Mouse (Mus musculus): ENCODE data around the gene Palm. TPM values are rescaled to one million over a fixed set of nuclear protein-coding genes. Genes with fewer than 3 reads are reported as not detected.

Gene Palm
- polyA plus RNA-seq, 1 experiment from 2014 or later = 140 TPM

GRCm38 (mm10) chr10:79846553-79846952 is 53.2 kb downstream of the Palm start:
- 73% methylated on average over 5 of the region's 5 CpGs for WGBS
- ATAC-seq (replicated peaks; ENCODE audit: low FRiP score) (no peak), DNase-seq (ENCODE audit: low spot score) (no peak)
- Histone ChIP-seq H3K9me3 (ENCODE audit: control insufficient read depth, low read length) (no peaks in the 10 kb centered on the region), H3K9ac (ENCODE audit: low read length) (no peak overlapping the region), H3K4me2 (ENCODE audit: low read depth, low read length, severe bottlenecking) (no peak overlapping the region), H3K4me3 (ENCODE audit: low read depth, low read length) (no peak overlapping the region), H3K27me3 (ENCODE audit: control insufficient read depth, insufficient read depth, low read length) (no peaks in the 10 kb centered on the region), H3K36me3 (ENCODE audit: control insufficient read depth, insufficient read depth, low read length) (no peaks in the 10 kb centered on the region), H3K27ac (ENCODE audit: low read depth, low read length) (no peak overlapping the region), H3K4me1 (replicated peaks; ENCODE audit: control insufficient read depth, insufficient read depth, low read length) (peaks cover under 1% of the 10 kb centered on the region)

GRCm38 (mm10) chr10:79849941-79850628 is 56.7 kb downstream of the Palm start:
- ATAC-seq (replicated peaks; ENCODE audit: low FRiP score) = no peak
- H3K4me3 ChIP-seq (ENCODE audit: low read depth, low read length) = no peak overlapping the region

GRCm38 (mm10) chr10:79851653-79852052 is 58.3 kb downstream of the Palm start:
- DNase-seq (ENCODE audit: low spot score) = no peak
- Histone ChIP-seq H3K27ac (ENCODE audit: low read depth, low read length) (peak overlapping the region; percentile 100; the same call in 1 of the 2 replicates), H3K9me3 (ENCODE audit: control insufficient read depth, low read length) (no peaks in the 10 kb centered on the region), H3K4me3 (ENCODE audit: low read depth, low read length) (no peak overlapping the region), H3K9ac (ENCODE audit: low read length) (peak overlapping the region; percentile 83), H3K4me1 (replicated peaks; ENCODE audit: control insufficient read depth, insufficient read depth, low read length) (peaks cover 22% of the 10 kb centered on the region), H3K27me3 (ENCODE audit: control insufficient read depth, insufficient read depth, low read length) (no peaks in the 10 kb centered on the region), H3K4me2 (ENCODE audit: low read depth, low read length, severe bottlenecking) (peak overlapping the region; percentile 87; the same call in 1 of the 2 replicates), H3K36me3 (ENCODE audit: control insufficient read depth, insufficient read depth, low read length) (no peaks in the 10 kb centered on the region)
- WGBS = 92% methylated on average over 3 of the region's 3 CpGs
- ATAC-seq (replicated peaks; ENCODE audit: low FRiP score) = no peak

More at GRCm38 (mm10) chr10:79849941-79850628, 56.7 kb downstream of the Palm start:
- no peak overlapping the region for H3K27ac ChIP-seq (ENCODE audit: low read depth, low read length)
- 94% methylated on average over 8 of the region's 8 CpGs for WGBS
- no peak overlapping the region for H3K9ac ChIP-seq (ENCODE audit: low read length)
- DNase-seq (ENCODE audit: low spot score) = no peak
- H3K9me3 ChIP-seq (ENCODE audit: control insufficient read depth, low read length) = no peaks in the 10 kb centered on the region
- no peaks in the 10 kb centered on the region for H3K36me3 ChIP-seq (ENCODE audit: control insufficient read depth, insufficient read depth, low read length)
- no peak overlapping the region for H3K4me2 ChIP-seq (ENCODE audit: low read depth, low read length, severe bottlenecking)
- peaks cover 16% of the 10 kb centered on the region for H3K4me1 ChIP-seq (replicated peaks; ENCODE audit: control insufficient read depth, insufficient read depth, low read length)
- H3K27me3 ChIP-seq (ENCODE audit: control insufficient read depth, insufficient read depth, low read length) = no peaks in the 10 kb centered on the region

DNA sequence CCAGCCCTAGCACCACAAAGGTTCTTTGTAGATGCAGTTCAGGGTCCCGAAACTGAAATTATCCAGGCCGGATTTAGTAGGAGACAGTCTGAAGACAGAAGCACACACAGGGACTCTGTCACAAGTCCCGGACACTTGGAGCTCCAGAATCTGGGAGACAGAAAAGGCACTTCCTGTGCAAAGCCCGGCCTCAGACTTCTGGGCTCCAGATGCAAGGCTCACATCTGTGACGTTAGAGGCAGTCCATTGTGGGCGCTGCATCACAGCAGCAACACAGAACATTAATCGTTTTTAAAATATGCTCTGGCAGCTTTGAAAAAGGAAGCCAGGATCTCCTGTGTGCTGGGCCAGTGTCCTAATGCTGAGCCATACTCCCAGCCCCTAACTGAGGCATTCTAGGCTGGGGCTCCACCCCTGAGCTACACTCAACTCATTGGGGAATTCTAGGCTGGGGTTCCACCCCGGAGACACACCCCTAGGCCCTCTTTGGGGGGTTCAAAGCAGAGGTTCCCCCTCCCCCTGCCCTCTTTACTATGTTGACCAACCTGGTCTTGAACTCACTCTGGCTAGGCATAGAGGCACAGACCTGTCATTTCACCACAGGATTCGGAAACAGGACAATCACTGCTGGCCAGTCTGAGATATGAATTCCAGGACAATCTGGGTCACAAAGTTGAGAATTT is 58.9 kb downstream of the Palm start:
- WGBS = 74% methylated on average over 9 of the region's 9 CpGs
- no peaks in the 10 kb centered on the region; the same call in 1 of the 2 replicates for H3K36me3 ChIP-seq (ENCODE audit: control insufficient read depth, insufficient read depth, low read length)
- H3K9ac ChIP-seq (ENCODE audit: low read length) = peak overlapping the region; percentile 83
- peak overlapping the region; percentile 87 for H3K4me2 ChIP-seq (ENCODE audit: low read depth, low read length, severe bottlenecking)
- H3K4me1 ChIP-seq (replicated peaks; ENCODE audit: control insufficient read depth, insufficient read depth, low read length) = peaks cover 28% of the 10 kb centered on the region
- peak overlapping the region; percentile 100 for H3K27ac ChIP-seq (ENCODE audit: low read depth, low read length)
- H3K9me3 ChIP-seq (ENCODE audit: control insufficient read depth, low read length) = no peaks in the 10 kb centered on the region
- peak overlapping the region; percentile 98; the same call in 1 of the 2 replicates for H3K4me3 ChIP-seq (ENCODE audit: low read depth, low read length)
- H3K27me3 ChIP-seq (ENCODE audit: control insufficient read depth, insufficient read depth, low read length) = no peaks in the 10 kb centered on the region
- DNase-seq (ENCODE audit: low spot score) (no peak), ATAC-seq (replicated peaks; ENCODE audit: low FRiP score) (no peak)

- Histone ChIP-seq H3K27ac (ENCODE audit: low read depth, low read length) (peak overlapping the region; percentile 100), H3K36me3 (ENCODE audit: control insufficient read depth, insufficient read depth, low read length) (no peaks in the 10 kb centered on the region; the same call in 1 of the 2 replicates), H3K4me3 (ENCODE audit: low read depth, low read length) (peak overlapping the region; percentile 98), H3K4me2 (ENCODE audit: low read depth, low read length, severe bottlenecking) (peak overlapping the region; percentile 87), H3K27me3 (ENCODE audit: control insufficient read depth, insufficient read depth, low read length) (no peaks in the 10 kb centered on the region), H3K9me3 (ENCODE audit: control insufficient read depth, low read length) (no peaks in the 10 kb centered on the region), H3K4me1 (replicated peaks; ENCODE audit: control insufficient read depth, insufficient read depth, low read length) (peaks cover 34% of the 10 kb centered on the region), H3K9ac (ENCODE audit: low read length) (peak overlapping the region; percentile 83)
- ATAC-seq (replicated peaks; ENCODE audit: low FRiP score) (no peak), DNase-seq (ENCODE audit: low spot score) (no peak)
- WGBS = 30% methylated on average over 8 of the region's 8 CpGs
Observed at GRCm38 (mm10) chr10:79852827-79853226, 59.5 kb downstream of the Palm start.

DNA sequence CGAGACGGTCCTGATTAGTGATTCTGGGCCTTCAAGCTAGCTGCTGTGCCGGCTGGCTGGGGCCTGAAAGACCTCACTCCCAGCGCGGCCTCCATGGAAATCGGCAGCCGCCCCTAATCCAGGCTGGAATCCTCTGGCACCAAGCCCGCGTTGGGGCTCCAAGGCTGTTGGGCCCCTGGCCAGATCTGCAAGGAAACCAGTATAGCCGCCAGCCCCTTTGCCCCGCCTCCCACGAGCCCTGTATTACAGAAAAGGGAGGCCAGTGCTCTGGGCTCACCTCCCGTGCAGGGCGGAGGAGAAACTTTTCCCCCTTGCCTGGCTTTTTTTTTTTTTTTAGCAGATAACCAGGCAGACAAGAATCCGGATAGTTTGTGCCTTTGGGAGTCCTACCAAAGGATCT is 60.0 kb downstream of the Palm start:
- Histone ChIP-seq H3K36me3 (ENCODE audit: control insufficient read depth, insufficient read depth, low read length) (no peaks in the 10 kb centered on the region; the same call in 1 of the 2 replicates), H3K9ac (ENCODE audit: low read length) (peak overlapping the region; percentile 83), H3K9me3 (ENCODE audit: control insufficient read depth, low read length) (no peaks in the 10 kb centered on the region), H3K27me3 (ENCODE audit: control insufficient read depth, insufficient read depth, low read length) (no peaks in the 10 kb centered on the region), H3K27ac (ENCODE audit: low read depth, low read length) (peak overlapping the region; percentile 100), H3K4me3 (ENCODE audit: low read depth, low read length) (peak overlapping the region; percentile 98), H3K4me1 (replicated peaks; ENCODE audit: control insufficient read depth, insufficient read depth, low read length) (peaks cover 39% of the 10 kb centered on the region), H3K4me2 (ENCODE audit: low read depth, low read length, severe bottlenecking) (peak overlapping the region; percentile 87)
- 1% methylated on average over 15 of the region's 15 CpGs for WGBS
- peak; percentile 92 for DNase-seq (ENCODE audit: low spot score)
- peak; percentile 34 for ATAC-seq (replicated peaks; ENCODE audit: low FRiP score)

DNA sequence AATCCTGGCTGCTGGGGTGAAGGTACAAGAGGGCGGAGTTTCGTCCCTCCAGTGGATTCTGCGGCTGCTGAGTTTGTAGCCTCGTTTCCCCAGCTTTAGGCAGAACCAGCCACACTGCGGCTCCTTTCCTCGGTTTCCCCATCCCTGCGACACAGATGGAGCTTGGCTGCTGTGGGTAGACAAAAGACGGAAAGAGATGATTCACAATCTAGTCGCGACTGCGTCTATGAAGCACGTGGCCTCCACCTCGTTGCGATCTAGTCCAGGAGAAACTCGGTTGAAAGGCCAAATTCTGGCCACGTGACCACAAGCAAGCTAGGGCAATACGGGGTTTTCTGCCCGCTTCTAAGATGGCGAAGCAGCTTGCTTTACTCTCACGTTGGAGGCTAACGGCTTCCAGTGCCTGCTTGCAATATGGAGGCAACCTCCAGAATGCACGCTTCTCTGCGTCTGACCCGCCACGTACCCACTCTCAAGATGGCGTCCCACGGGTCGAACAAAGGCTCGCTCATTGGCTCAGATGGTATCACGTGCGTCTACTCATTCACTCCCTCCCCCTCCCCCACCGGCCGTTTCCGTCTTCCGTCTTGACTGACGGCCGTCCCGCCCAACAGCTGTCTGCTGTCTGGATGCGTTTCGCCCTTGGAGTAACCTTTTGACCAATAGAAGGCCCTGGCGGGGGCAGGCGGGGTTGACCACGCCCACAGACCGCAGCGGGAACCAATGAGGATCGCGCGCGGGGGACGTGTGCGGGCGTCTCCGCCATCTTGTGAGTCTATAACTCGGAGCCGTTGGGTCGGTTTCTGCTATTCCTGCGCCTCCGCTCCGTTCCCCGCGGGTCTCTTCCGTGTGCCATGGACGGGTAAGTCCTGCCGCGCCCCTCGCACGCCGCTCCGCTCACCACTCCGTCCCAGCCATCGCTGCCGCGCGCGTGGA is 60.8 kb downstream of the Palm start, which contains the start of gene Ptbp1:
Ptbp1 (plus strand) TSS at position 568 of the 936 bp plus-strand sequence.
- whole genome bisulfite sequencing = under 1% methylated on average over 75 of the region's 75 CpGs
- H3K27me3 ChIP-seq (ENCODE audit: control insufficient read depth, insufficient read depth, low read length) = no peaks in the 10 kb centered on the region
- peak within 1 kb of the TSS; percentile 98 for H3K9ac ChIP-seq (ENCODE audit: low read length)
- peak within 1 kb of the TSS; percentile 88 for H3K4me2 ChIP-seq (ENCODE audit: low read depth, low read length, severe bottlenecking)
- H3K4me3 ChIP-seq (ENCODE audit: low read depth, low read length) = peak within 1 kb of the TSS; percentile 98
- no peaks in the 10 kb centered on the region for H3K9me3 ChIP-seq (ENCODE audit: control insufficient read depth, low read length)
- peak within 1 kb of the TSS; percentile 100 for H3K27ac ChIP-seq (ENCODE audit: low read depth, low read length)
- H3K36me3 ChIP-seq (ENCODE audit: control insufficient read depth, insufficient read depth, low read length) = peaks cover under 1% of the 10 kb centered on the region; the same call in 1 of the 2 replicates
- DNase-seq (ENCODE audit: low spot score) (peak; percentile 100), ATAC-seq (replicated peaks; ENCODE audit: low FRiP score) (peak; percentile 92)
- H3K4me1 ChIP-seq (replicated peaks; ENCODE audit: control insufficient read depth, insufficient read depth, low read length) = peaks cover 39% of the 10 kb centered on the region
